In the genomic region with DNA sequence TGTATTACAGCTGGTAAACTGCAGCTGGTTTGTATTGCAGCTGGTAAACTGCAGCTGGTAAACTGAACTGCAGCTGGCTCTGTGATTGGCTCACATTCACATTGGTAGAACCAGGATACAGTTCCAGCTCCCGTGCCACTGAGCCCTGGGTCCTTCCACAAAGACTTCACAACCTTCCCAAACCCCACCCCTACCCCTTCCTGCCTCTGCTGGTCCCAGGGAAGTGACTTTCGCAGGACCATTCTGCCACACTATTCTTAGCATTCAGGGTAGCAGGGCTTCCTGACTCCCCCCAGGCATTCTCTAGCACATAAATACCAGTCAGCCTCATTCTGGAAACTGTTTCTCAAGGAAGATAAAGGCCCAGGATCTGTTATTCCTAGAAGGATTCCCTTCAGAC, we compare ENCODE assay signal across 19 mouse cellular contexts. TPM values are rescaled to one million over a fixed set of nuclear protein-coding genes. Genes with fewer than 3 reads are reported as not detected.
DNase-seq lines count a peak whose midpoint lies in the region; ATAC-seq and TF ChIP-seq lines count a peak whose summit lies in the region.
"Had no signal": no experiment of that assay in that cellular context is flagged by ENCODE, and none has a peak within 500 bp of the region (broad histone marks: within the 10 kb centered on the region; RNA-seq: fewer than 3 reads in every experiment).

No protein-coding gene starts in this region.

- no peak overlapping the region for H3K9ac ChIP-seq in heart, embryonic 14.5 days (ENCODE audit: low read length)
- H3K9ac ChIP-seq: hindbrain, embryonic 12.5 days; liver, embryonic 15.5 days had no signal

- H3K4me2 ChIP-seq in heart, embryonic 14.5 days (ENCODE audit: low read length) = no peak overlapping the region
- H3K4me2 ChIP-seq: hindbrain, embryonic 12.5 days; liver, embryonic 15.5 days had no signal

- no peak overlapping the region for H3K4me3 ChIP-seq in heart, embryonic 14.5 days (ENCODE audit: control insufficient read depth in 1 of 2, insufficient read depth in 1 of 2, low read depth in 1 of 2, low read length in 2 of 2)
- H3K4me3 ChIP-seq in layer of hippocampus, adult 2 months = no peak overlapping the region
- H3K4me3 ChIP-seq: hindbrain, embryonic 12.5 days; liver, embryonic 15.5 days had no signal

- intact Hi-C loops in heart, postnatal 36 days (cut with DNase I) = loop anchor here (5.0 kb wide), 1 partner anchor 49 kb away; a partner anchor contains a TSS
- intact Hi-C loops in left cerebral cortex, postnatal 14 days (cut with DNase I) = no loop called here

- TF ChIP-seq CTCF in layer of hippocampus, adult 2 months (conservative IDR thresholded peaks at IDR 0.05) = no peak

- peaks cover 20 to 35% of the 10 kb centered on the region in 2 experiments for H3K4me1 ChIP-seq in heart, embryonic 14.5 days (ENCODE audit: control insufficient read depth in 2 of 2, insufficient read depth in 2 of 2, low read length in 2 of 2)
- H3K4me1 ChIP-seq: hindbrain, embryonic 12.5 days had no signal

- ATAC-seq in heart, embryonic 14.5 days (ENCODE audit: insufficient number of reproducible peaks, insufficient read depth, low FRiP score, low read depth) = no peak
- ATAC-seq: CD4-positive, CD25-positive, alpha-beta regulatory T cell, adult 4 months; intestine, embryonic 16.5 days had no signal

- 48% methylated on average over 2 of the region's 2 CpGs for WGBS in heart, embryonic 14.5 days

- no peaks in the 10 kb centered on the region for H3K9me3 ChIP-seq in heart, embryonic 14.5 days (ENCODE audit: control insufficient read depth, low read length)
- H3K9me3 ChIP-seq: hindbrain, embryonic 12.5 days; liver, embryonic 15.5 days had no signal

- no peaks in the 10 kb centered on the region for H3K27me3 ChIP-seq in heart, embryonic 14.5 days (ENCODE audit: control insufficient read depth, insufficient read depth, low read length)
- H3K27me3 ChIP-seq: hindbrain, embryonic 12.5 days; liver, embryonic 15.5 days had no signal

- peak overlapping the region; percentile 4 to 77; a peak in 2 of 4 replicates for H3K27ac ChIP-seq in heart, embryonic 14.5 days (replicated peaks in 1 of 2; ENCODE audit: control insufficient read depth in 1 of 2, insufficient read depth in 1 of 2, low read depth in 2 of 2, low read length in 2 of 2)
- H3K27ac ChIP-seq in layer of hippocampus, adult 2 months = peak overlapping the region; percentile 78; the same call in 1 of the 2 replicates
- H3K27ac ChIP-seq: hindbrain, embryonic 12.5 days had no signal

- H3K36me3 ChIP-seq in heart, embryonic 14.5 days (ENCODE audit: control insufficient read depth, insufficient read depth, low read length) = peaks cover 18% of the 10 kb centered on the region; the same call in 1 of the 2 replicates
- H3K36me3 ChIP-seq: liver, embryonic 15.5 days had no signal

- DNase-seq in heart, postnatal 36 days = no peak
- DNase-seq in layer of hippocampus, adult 2 months (ENCODE audit: low spot score in 2 of 2) = no peak
- DNase-seq in layer of hippocampus, postnatal 14 days (ENCODE audit: low spot score in 2 of 2) = no peak
- DNase-seq in thymus, postnatal 0 days (ENCODE audit: low spot score) = peak; percentile 14
- no peak for DNase-seq in thymus, postnatal 14 days
- DNase-seq in left cerebral cortex, postnatal 14 days (ENCODE audit: low spot score in 2 of 2) = no peak
- DNase-seq: adrenal gland, adult 2 months; cerebellum, adult 11-12 months; cerebellum, postnatal 36 days; gastrocnemius, postnatal 10 days; right cerebral cortex, postnatal 4 days had no signal

RNA-seq across cellular contexts. Expression of a gene that starts 14.7 kb away (rescaled TPM):
- polyA plus RNA-seq in heart, embryonic 14.5 days (2014; fragmentation: Nextera tagmentation; extraction: Ambion mirVana) = 19.5 and 23.4 TPM in 2 replicates
- total RNA-seq in heart, postnatal 36 days (2021) = 10 to 100 TPM; 34.5 to 36.7 TPM
- 1 to 10 TPM; 8.2 to 8.8 TPM for total RNA-seq in layer of hippocampus, adult 2 months (2021)
- 10 to 100 TPM; 10.1 to 10.7 TPM for total RNA-seq in layer of hippocampus, postnatal 14 days (2021)
- 5.5 and 6.0 TPM in 2 replicates for polyA plus RNA-seq in thymus, postnatal 0 days (2015; fragmentation: Nextera tagmentation; extraction: Ambion mirVana)
- total RNA-seq in left cerebral cortex, postnatal 14 days (2021) = 10 to 100 TPM in 1 of 2 experiments, 1 to 10 TPM in 1; 9.5 to 11.9 TPM
- total RNA-seq: MEL; monocyte, adult 5-6 weeks had no signal

RNA-seq across cellular contexts. Expression of a gene that starts 47.1 kb away (rescaled TPM):
- 19.3 and 27.8 TPM in 2 replicates for polyA plus RNA-seq in heart, embryonic 14.5 days (2014; fragmentation: Nextera tagmentation; extraction: Ambion mirVana)
- 10 to 100 TPM; 12.4 to 12.7 TPM for total RNA-seq in heart, postnatal 36 days (2021)
- 10 to 100 TPM; 36.9 to 42.8 TPM for total RNA-seq in layer of hippocampus, adult 2 months (2021)
- 10 to 100 TPM; 30.1 to 33.4 TPM for total RNA-seq in layer of hippocampus, postnatal 14 days (2021)
- polyA plus RNA-seq in thymus, postnatal 0 days (2015; fragmentation: Nextera tagmentation; extraction: Ambion mirVana) = 19.2 and 19.8 TPM in 2 replicates
- 10 to 100 TPM; 29.8 to 32.3 TPM for total RNA-seq in left cerebral cortex, postnatal 14 days (2021)

RNA-seq across cellular contexts. Expression of a gene that starts 51.9 kb away (rescaled TPM):
- 0.14 and 0.44 TPM in 2 replicates for polyA plus RNA-seq in heart, embryonic 14.5 days (2014; fragmentation: Nextera tagmentation; extraction: Ambion mirVana)
- 1 to 10 TPM; 4.2 to 6.7 TPM for total RNA-seq in heart, postnatal 36 days (2021)
- 1 to 10 TPM; 2.6 to 2.8 TPM for total RNA-seq in layer of hippocampus, adult 2 months (2021)
- 1 to 10 TPM; 1.4 to 1.6 TPM for total RNA-seq in layer of hippocampus, postnatal 14 days (2021)
- polyA plus RNA-seq in thymus, postnatal 0 days (2015; fragmentation: Nextera tagmentation; extraction: Ambion mirVana) = 0.12 TPM in 1 of 2 replicates, not detected in the other
- 1 to 10 TPM; 1.9 to 2.3 TPM for total RNA-seq in left cerebral cortex, postnatal 14 days (2021)
- total RNA-seq: adrenal gland, adult 2 months; MEL; monocyte, adult 5-6 weeks had no signal
- polyA plus RNA-seq: adrenal gland, adult 2 months; CD4-positive, CD25-positive, alpha-beta regulatory T cell, adult 4 months; hindbrain, embryonic 12.5 days; neural tube, embryonic 14.5 days had no signal

RNA-seq across cellular contexts. Expression of a gene that starts 52.8 kb away (rescaled TPM):
- polyA plus RNA-seq in heart, embryonic 14.5 days (2014; fragmentation: Nextera tagmentation; extraction: Ambion mirVana) = 9.9 and 10.6 TPM in 2 replicates
- total RNA-seq in heart, postnatal 36 days (2021) = 1 to 10 TPM; 5.7 to 7.3 TPM
- 10 to 100 TPM; 23.5 to 25.0 TPM for total RNA-seq in layer of hippocampus, adult 2 months (2021)
- 10 to 100 TPM; 25.4 to 31.9 TPM for total RNA-seq in layer of hippocampus, postnatal 14 days (2021)
- polyA plus RNA-seq in thymus, postnatal 0 days (2015; fragmentation: Nextera tagmentation; extraction: Ambion mirVana) = 10.6 and 11.7 TPM in 2 replicates
- 10 to 100 TPM; 19.8 to 22.9 TPM for total RNA-seq in left cerebral cortex, postnatal 14 days (2021)

RNA-seq across cellular contexts. Expression of a gene that starts 53.1 kb away (rescaled TPM):
- 6.4 and 7.6 TPM in 2 replicates for polyA plus RNA-seq in heart, embryonic 14.5 days (2014; fragmentation: Nextera tagmentation; extraction: Ambion mirVana)
- 10 to 100 TPM; 12.6 to 13.1 TPM for total RNA-seq in heart, postnatal 36 days (2021)
- 10 to 100 TPM; 25.2 to 30.7 TPM for total RNA-seq in layer of hippocampus, adult 2 months (2021)
- total RNA-seq in layer of hippocampus, postnatal 14 days (2021) = 10 to 100 TPM; 24.0 to 28.5 TPM
- polyA plus RNA-seq in thymus, postnatal 0 days (2015; fragmentation: Nextera tagmentation; extraction: Ambion mirVana) = 4.7 and 5.4 TPM in 2 replicates
- 10 to 100 TPM; 26.0 to 27.9 TPM for total RNA-seq in left cerebral cortex, postnatal 14 days (2021)
